Mouse (Mus musculus) liver, embryonic 14.5 days (tissue): ENCODE measurements at regions not wholly inside any gene's neighbourhood (a gene's known extent, or its start where the extent isn't known, plus 50 kb on each side); places are given as distances from the start of the nearest gene placed in this dataset.

Source experiments
- CTCF ChIP-seq: IDR thresholded peaks from 2 replicates; pipeline ENCODE4 v1.5.1; 2016; ENCODE audit warnings: antibody characterized with exemption, low read depth, control low read depth
- EP300 ChIP-seq: IDR thresholded peaks from 2 replicates; pipeline ENCODE4 v1.6.1; 2016; ENCODE audit warnings: antibody characterized with exemption, low read depth

- TF ChIP-seq CTCF (no peak), EP300 (no peak)
These were observed 1001.7 kb upstream of the Adgrl4 start for GRCm38 (mm10) chr3:150435818-150436607.
